Mouse (Mus musculus) gastrocnemius, adult 18-20 months (tissue): ENCODE results near the gene Ddx60. TPM values are rescaled to one million over a fixed set of nuclear protein-coding genes. Genes with fewer than 3 reads are reported as not detected.
A peak's percentile ranks its signal among the peaks of the same experiment; 100 is the strongest.
"Not testable (repeated sequence)": the region's sequence is repeated elsewhere in the genome, so short reads cannot be mapped to it uniquely, and the experiment has no call there.

Experiments used
- DNase-seq: peaks from one replicate; pipeline ENCODE4 v3.0.0; 2021; ENCODE audit warnings: low spot score
- long read RNA-seq, 2 experiments: library from polyadenylated mRNA; stranded (forward); transcript quantifications; one replicate each; pipeline ENCODE4 v2.0.0; 2021
- total RNA-seq, 2 experiments: library from RNA; stranded (reverse); gene quantifications; 2 replicates each; pipeline ENCODE4 v1.2.3; 2021

Gene Ddx60
- under 1 TPM; 0.26 to 0.27 TPM for total RNA-seq
- long read RNA-seq, experiment 1, result 0 reads
- long read RNA-seq, experiment 2, result 0 reads

DNA sequence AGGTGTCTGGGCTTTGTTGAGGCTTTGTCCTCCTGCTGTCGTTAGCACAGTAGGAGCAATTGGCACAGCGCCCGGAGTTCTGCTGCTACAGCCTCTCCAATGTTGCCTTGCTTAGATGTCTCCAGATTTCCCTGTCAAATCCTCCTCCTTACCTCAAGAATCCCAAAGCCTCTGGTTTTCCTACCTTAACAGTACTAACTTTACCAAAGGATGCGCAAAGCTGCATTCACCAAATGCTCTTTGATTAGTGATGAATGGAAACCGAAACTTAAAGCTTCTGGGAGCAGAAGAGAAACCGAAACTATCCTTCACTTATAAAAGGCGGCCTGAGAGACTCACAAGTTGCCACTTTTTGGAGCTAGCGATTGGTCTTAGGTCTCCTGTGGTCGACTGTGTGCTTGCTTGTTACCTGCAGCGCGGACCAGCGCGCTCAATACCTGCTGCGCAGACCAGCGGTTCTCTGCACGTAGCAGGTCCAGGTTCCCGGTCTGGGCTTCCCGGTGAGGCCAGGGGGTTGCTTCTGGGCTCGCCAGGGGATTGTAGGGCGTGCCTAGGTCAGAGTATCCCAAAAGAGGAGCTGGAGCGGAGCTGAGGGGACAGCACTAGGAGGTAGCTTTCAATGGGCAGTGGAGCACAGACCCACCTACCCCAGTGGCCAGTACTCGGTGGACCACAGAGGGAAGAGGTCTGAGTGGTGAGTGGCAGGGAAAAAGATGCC lies at the start of gene Ddx60:
Gene Ddx60 (plus strand): TSS at position 311 of the 718 bp plus-strand sequence.
- DNase-seq, result peak; percentile 64

DNA sequence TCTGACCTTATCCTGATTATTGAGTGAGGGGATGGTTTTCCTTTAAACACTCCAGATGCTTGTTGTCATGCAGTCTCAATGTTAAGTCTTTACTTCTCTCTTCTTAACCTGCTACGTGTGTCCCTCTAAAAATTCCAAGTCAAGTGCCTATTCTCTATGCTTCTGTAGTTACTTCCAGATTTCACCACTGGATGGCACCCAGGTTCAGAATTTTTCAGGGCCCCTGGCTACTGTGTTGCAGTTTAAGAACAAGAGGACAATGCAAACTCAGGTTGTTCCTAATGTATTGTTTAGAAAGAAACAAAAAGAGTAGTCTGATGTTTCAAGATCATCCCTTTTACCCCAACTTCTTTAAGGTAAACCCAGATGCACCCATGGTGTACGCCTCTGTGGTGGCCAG lies 33.8 kb upstream of the Ddx60 start:
- peak; percentile 59 for DNase-seq

DNA sequence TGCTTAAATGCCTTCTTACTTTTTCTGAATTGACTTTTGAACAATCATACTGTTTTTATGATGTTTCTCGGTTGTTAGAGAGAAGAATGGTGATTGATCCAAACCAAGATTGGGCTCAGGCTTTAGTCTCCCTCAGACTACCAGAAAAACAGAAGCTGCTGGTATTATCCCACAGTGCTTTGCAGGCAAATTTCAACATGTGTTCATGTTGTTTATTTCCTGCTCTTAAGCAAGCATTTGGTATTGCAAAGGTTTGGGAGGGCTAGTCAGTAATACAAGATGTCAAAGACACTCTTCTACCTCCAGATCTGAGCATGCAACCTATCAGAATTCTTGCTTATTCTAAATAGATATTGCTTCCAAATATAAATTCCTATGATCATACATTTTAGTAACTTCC lies 31.1 kb upstream of the Ddx60 start:
- DNase-seq, result no peak

DNA sequence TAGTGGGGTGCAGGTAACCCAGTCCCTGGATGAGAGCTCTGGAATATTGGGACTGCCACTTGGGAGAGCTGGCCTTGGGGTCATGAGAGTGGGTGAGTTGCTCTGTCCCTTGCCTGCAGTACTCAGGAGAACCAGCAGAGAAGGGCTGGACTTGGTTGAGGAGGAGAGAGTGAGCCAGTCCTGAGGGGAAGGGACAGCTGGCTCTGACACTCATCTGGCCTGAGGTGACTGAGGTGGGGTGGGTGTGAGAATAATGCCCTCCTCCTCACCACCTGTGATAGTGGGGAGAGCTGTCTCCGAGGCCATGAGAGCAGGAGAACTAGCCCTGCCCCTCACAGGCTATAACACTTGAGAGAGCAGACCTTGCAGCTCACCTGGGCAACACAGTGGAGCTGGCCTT lies 30.5 kb upstream of the Ddx60 start:
- no peak for DNase-seq

DNA sequence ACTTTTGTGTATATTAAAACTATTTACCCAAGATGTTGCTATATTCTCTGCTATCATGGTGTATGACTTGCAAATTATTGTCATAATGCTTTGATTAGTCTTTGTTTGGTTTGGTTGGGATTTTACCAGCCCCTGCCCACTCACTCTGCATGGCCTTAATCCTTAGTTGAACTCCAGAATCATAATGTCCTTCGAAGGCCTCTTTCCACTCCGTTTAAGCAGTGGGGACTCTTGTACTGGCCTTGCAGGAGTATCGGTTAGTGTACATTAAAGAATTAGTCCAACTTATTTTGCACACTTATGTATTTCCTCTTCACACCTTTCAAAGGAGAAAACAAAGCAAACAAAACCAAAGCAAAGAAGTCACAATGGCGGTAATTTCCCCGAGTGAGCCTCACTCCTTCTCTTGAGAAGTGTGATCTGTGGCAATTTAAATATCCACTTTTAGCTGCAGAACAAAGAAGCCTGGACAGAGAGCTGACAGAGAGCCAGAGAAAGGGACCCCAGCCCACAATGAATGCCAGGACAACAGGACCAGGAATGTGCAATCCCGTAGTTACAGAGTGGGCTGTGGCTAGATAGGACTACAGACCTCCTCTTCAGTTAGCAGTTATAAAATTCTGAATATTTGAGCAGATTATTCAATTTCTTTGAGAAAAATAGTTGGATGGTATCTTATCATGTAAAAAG lies 26.7 kb upstream of the Ddx60 start:
- DNase-seq, result no peak

DNA sequence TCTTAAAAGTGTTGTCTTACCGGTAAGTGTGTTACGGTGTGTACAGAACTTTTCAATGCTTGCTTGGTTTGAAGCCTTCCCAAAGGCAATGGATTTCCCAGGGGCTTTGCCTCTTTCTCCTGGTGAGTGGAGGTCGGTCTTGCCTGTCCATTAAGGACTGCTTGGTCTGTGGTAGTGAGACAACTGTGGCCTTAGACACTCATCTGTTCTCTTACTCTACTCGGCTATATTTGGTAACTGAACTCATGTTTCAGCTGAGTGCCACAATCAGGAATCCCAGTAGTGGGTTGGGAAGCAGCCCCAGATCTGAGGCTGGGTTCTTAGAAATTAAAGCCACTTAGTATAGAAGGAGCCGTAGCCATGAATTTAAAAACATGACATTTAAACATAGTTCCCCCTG lies 25.4 kb upstream of the Ddx60 start, which contains the start of gene Palld:
Gene Palld (minus strand): TSS at position 170 of the 400 bp plus-strand sequence.
- DNase-seq, result peak; percentile 45

DNA sequence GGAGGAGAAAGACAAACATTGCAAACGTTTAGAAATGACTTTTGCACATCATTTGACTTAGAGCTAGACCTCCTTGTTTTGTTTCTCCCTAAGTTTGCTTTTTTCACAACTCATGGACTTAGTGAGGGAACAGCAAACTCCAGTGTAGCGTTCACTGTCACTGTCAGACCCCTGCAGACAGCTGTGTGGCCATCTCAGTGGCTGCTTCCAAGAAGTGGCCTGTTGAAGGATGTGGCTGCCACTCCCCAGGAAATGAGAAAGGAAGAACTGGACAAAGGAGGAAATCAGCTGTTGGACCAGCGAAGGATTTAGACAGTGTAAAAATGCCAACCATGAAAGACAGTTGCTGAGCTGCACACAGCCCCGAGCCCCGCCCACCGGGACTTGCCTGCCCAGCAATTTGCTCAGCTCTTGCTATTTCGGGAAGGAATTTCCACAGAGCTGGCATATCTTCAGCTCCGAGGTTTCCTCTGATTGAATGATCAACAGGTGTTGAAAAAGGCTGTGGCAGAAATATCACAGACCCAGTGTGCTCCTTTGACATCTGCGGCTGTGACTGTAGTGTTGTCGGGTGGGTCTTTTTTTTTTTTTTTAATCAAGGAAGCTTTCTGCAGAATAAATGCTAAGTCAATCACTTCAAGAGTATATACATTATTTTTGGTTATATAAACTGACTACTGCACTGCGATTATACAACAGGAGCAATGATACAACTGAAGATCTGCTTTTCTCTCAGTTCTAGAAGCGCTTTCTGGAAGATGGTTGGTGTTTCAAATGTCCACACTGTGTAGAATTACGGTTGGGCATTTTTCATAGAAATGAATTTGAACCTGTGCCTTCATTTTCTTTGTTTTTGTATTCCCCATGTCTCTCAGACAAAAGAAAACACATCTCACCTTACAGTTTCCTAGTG lies 19.3 kb upstream of the Ddx60 start:
- peak; percentile 86 for DNase-seq

DNA sequence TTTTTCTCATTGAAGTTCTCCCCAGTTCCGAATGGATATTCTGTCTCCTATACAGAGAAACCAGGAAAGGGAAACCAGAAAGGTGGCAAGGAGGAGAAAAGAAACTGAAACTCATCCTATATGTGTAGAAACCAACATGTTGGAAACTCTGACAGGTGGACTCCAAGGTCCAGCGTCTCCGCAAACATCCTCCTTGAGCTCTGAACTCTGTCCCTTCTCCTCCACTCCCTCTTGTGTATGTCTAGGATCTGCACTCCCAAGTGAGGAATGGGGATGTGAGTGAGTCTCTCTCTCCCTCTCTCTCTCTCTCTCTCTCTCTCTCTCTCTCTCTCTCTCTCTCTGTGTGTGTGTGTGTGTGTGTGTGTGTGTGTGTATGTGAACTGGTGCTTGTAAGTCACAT lies 18.6 kb upstream of the Ddx60 start:
- no peak for DNase-seq

DNA sequence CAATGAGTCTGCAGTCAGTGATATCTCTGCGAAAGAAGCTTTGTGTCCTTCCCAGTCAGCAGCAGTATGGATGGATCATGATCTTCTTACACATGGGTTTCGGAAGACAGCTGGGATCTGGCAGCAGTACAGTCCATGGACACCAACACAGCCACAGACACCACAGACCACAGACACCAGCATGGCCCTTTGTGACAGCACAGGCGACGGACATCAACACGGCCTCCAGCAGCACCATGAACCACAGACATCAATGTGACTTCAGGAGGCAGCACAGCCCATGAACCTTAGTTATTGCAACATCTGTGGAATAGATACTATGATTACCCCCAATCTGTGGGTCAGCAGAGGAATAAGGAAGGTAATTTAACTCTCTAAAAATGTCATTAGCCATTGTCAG lies 15.1 kb upstream of the Ddx60 start:
- DNase-seq, result no peak

DNA sequence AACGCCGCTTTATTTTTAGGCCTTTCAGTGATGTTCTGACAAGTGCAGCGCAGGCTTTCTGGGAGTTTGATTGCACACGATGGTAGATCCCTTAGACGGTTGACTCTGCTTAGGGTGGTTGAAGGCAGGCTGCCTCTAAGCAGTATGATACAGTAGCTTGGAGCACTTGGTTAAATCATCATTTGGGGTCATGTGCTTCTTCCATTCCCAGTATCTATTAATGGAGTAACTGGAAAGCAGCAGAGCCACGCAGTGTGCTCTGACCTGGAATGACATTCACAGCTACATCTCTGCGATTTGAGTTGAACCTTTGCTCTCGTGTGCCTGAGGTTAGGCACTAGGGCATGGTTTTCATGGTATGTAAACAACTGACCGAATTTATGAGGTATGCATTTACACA lies 13.9 kb upstream of the Ddx60 start:
- DNase-seq, result peak; percentile 15

DNA sequence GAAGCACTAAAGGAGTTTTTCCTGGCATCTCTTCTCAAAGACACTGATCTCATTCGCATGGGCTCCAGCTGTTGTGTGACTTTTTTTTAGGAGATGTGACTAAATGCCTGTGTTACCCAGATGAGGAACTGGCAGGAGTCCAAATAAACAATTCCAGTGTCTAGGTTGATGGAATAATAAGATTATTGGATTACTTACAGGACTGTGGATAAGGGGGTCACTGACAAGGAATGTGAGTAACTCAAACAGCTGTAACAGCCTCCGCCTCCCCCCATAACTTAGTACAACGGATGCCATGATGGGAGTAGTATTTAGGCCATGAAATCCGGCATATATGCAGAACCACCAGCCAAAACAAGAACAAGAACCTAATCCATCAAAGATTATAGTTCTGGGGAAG lies 10.6 kb upstream of the Ddx60 start:
- DNase-seq, result no peak

DNA sequence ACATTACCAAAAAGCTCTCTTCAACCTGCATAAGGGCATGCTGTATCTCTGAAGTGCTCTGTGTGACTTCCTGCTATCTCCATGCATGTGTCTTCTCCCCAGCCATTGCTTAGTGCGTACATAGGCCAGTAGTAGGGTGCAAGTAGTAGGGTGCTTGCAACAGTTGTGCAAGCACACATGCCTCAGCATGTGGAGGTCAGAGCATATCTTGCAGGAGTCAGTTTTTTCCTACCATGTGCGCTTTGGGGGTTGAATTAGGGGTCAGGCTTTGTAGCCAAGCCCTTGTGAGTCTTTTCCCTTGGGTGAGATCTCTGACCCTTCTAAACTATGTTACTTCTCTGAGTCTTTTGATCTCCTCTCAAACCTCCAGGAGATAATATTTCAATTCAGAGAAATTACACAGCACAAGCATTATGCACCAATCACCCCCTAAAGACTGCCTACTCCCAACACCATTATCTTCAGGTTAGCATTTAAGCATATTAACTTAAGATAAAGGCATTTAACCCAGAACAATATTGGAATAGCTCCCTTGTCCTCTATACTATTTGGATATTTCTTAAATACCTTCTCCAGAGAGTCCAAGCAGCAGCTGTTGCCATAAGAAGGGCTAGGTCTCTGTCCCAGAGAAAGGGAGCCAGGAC lies 8.6 kb upstream of the Ddx60 start:
- no peak for DNase-seq

DNA sequence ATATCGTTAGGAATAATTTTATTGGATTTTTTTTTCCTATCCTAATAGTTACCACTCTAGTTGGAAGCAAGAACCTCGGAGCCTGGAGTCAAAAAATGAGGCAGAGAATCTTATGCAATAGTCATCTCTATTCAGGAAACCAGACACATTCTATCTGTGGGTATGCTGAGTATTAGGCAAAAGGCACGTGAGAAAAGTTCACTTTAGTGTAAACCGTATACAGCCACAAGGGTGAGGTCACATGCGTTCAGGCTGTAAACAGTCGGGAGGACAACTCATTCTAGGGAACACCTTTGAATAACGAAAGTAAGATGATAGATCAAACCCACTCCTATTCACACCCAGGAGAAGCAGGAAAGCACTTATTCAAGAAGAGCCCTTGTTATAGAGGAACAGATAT lies 7.5 kb upstream of the Ddx60 start:
- DNase-seq, result no peak

DNA sequence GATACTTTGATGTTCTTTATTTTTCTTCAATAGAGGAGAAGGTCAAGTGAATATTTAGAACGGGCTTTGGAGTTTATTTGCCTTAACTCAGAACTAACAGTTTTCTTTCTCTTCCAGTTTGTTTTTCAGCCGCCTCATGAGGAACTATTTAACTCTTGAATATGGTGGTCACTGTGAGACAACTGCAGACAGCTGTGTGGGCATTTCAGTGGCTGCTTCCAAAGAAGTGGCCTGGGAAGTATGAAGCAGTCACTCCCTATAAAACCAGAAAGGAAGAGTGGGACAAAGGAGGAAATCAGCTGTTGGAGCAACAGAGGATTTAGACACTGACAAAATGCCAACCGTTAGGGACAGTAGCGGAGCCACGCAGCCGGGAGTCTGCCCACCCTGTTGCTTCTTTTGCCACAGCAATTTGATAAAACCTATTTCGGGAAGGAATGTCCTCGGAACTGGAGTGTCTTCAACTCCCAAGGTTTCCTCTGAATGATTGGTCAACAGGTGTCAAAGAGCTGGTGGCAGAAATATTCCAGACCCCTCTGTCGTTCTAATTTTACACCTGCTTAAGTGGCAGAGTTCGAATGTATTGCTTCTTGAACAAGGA lies 6.3 kb upstream of the Ddx60 start:
- no peak for DNase-seq

DNA sequence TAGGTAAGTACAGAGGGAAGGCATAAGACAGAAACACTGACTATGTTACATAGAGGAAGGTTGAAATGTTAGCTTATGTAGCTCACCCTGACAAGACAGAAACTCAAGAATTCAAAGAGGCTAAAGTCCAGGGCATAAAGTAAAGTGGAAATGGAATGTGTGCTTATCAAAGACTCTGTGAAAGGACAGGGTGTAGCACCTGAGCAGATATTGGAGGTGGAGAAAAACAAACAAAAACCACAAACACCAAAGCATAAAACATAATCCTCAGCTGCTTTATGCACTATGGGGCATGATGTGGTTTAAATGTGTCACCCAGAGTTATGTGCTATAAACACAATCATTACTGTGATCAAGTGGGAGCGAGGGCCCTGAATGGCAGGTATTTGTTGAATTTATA lies 3.4 kb upstream of the Ddx60 start:
- DNase-seq, result no peak

DNA sequence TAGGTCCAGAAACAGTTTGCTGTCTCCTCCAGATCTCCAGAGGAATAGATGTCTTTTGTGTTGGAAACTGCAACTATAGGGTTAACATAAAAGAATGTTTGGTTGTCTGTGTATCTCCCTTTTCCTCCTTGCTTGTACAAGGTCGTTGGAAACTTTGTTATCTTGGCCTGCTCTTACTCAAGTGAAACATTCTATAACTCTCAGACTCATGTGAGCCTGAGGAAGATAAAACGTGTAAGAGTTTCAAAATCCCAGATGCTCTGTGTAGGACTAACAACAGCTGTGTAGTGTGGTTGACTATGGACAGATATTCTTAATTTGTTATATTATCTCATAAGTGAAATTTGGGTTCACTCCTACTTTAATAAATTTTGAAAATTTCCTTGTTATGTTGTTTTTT lies 5.4 kb downstream of the Ddx60 start:
- DNase-seq, result no peak

DNA sequence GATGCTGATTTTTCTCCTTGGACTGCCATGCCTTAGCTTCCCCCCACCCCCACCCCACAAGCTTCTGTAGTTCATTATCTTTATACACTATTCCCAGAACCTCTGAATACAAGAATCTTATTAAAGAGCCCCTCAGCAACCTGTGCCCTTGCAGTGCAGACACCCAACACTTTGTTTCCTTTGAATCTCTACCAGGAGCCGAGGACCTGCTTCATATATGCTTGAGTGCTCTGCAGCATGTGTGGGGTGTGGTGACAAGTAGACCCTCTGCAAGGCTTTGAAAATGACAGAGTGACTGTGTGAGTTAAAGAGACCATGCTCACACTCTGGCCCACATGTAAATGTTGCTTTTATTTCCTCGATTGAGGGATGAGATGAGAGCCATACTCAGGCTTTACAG lies 9.7 kb downstream of the Ddx60 start:
- no peak for DNase-seq

DNA sequence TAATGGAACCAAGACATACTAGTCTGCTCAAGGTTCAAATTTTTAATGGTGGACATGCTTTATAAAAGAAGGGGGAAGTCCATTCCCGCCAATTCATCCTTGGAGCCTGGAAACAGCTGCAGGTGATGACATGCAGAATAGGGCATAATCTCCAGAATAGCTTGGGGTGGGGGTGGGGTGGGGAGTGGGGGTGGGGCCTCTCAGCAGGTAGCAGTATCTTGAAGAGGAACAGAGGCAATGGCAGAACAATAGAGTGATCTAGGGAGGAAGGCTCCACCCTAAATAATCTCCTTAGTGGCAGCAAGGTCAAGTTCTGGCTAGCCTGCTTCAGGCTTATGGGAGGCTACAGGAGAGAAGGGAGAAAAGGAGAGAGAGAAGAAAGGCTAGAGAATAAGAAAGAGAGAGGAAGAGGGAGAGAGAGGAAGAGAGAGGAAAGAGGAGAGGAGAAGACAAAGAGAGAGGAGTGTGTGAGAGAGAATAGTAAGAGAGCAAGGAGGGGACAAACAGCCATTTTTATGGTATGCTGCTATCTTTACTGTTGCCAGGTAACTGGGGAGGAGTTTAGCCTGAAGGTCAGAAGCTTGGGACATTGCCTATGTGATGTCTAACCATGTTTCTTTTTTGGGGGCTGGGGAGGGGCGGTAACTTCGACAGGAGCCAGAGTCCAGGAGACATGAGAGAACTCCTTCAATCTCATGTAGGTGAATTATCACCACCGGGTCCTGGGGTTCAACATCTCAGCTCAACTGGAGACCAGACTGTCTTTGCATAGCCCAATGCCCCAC lies 36.9 kb downstream of the Ddx60 start:
- DNase-seq, result not testable (repeated sequence)

DNA sequence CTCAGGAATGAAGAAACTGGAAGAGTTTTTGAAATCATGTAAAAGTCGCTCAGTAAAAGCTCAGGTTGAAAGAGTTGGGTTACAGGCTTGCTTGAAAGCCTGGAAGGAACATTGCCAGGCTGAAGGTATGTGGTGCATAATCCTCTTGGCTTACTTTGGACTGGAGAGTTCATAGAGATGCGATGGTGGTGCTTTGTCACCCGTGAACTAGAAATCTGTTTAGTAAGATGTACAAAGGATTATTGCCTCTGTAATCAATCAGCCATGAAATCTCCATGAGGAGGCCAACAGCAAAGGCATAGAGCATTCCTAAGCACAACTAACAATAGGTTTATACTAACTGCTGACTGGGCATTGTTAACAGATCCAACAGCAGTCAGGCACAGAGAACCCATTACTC lies 41.7 kb downstream of the Ddx60 start:
- no peak for DNase-seq

DNA sequence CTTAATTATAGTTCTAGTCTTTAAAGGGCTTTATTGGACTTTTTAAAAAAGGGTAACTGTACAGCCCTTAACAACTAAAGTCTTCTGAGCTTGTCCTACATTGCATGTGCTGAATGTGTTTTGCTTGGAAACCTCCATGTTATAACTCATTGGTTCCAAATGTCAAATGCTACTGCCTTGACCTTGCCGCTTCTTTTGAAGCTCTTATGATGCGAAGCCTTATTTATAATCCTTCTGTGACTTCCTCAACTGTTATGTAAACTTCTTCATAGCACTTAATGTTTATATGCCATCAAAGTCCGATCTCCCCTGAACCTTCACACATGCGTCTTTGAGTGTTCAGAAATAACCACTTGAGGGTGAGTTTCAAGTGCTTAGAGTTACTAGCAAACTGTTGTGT lies 57.1 kb downstream of the Ddx60 start:
- no peak for DNase-seq
